Mouse (Mus musculus) cerebellum, postnatal 4 days (tissue): ENCODE measurements around the gene Sec23b.

ENCODE experiments used
- DNase-seq, 2 experiments: peaks; one replicate each; pipeline ENCODE4 v3.0.0; 2022; ENCODE audit warnings: low spot score in 2 of 2, mixed read lengths in 1 of 2

Gene Sec23b

GRCm38 (mm10) chr2:144601576-144601975, 45.5 kb downstream of the Sec23b start:
- DNase-seq, result no peak

- DNase-seq, result no peak
Observed at GRCm38 (mm10) chr2:144613956-144614355, 57.9 kb downstream of the Sec23b start.

GRCm38 (mm10) chr2:144617074-144617874, 61.2 kb downstream of the Sec23b start:
- DNase-seq, result no peak

GRCm38 (mm10) chr2:144621491-144621890, 65.5 kb downstream of the Sec23b start:
- DNase-seq, result peak in 1 of 2 experiments; percentile 21

GRCm38 (mm10) chr2:144633551-144633950, 77.5 kb downstream of the Sec23b start:
- DNase-seq, result no peak

GRCm38 (mm10) chr2:144634231-144634630, 78.2 kb downstream of the Sec23b start:
- DNase-seq, result no peak

GRCm38 (mm10) chr2:144634729-144635128, 78.7 kb downstream of the Sec23b start:
- no peak for DNase-seq

- peak; percentile 60 to 72 for DNase-seq
Observed at GRCm38 (mm10) chr2:144635644-144636320, 79.8 kb downstream of the Sec23b start.

- DNase-seq, result no peak
Observed at GRCm38 (mm10) chr2:144637204-144637603, 81.2 kb downstream of the Sec23b start.

GRCm38 (mm10) chr2:144637671-144638395, 81.8 kb downstream of the Sec23b start:
- no peak for DNase-seq

GRCm38 (mm10) chr2:144638719-144639118, 82.7 kb downstream of the Sec23b start:
- DNase-seq, result peak in 1 of 2 experiments; percentile 32

GRCm38 (mm10) chr2:144640101-144640500, 84.1 kb downstream of the Sec23b start:
- no peak for DNase-seq
